Mouse (Mus musculus) layer of hippocampus, adult 11-12 months (tissue): ENCODE data around the gene Angptl4.
A peak's percentile ranks its signal among the peaks of the same experiment; 100 is the strongest.
"Not testable (repeated sequence)": the region's sequence is repeated elsewhere in the genome, so short reads cannot be mapped to it uniquely, and the experiment has no call there.

Experiments used
- DNase-seq: peaks from one replicate; pipeline ENCODE4 v3.0.0; 2022; ENCODE audit warnings: low spot score

Angptl4 gene

GRCm38 (mm10) chr17:33781124-33781977, at the start of gene Angptl4:
TSS of gene Angptl4 (minus strand) at chr17:33781830.
- peak; percentile 48 for DNase-seq

GRCm38 (mm10) chr17:33829561-33829960, 47.9 kb upstream of the Angptl4 start:
- no peak for DNase-seq

GRCm38 (mm10) chr17:33828892-33829291, 47.3 kb upstream of the Angptl4 start:
- no peak for DNase-seq

- DNase-seq: peak; percentile 73
Measured at GRCm38 (mm10) chr17:33826850-33827249, 45.2 kb upstream of the Angptl4 start.

GRCm38 (mm10) chr17:33825462-33825861, 43.8 kb upstream of the Angptl4 start:
- DNase-seq: no peak

- not testable (repeated sequence) for DNase-seq
Measured at GRCm38 (mm10) chr17:33824997-33825330, 43.3 kb upstream of the Angptl4 start.

- peak; percentile 98 for DNase-seq
Measured at GRCm38 (mm10) chr17:33824084-33824996, 42.7 kb upstream of the Angptl4 start, which contains the start of the genes Rps28 and Ndufa7. TSS of gene Rps28 (minus strand) at chr17:33824562. TSS of gene Ndufa7 (plus strand) at chr17:33824572.

GRCm38 (mm10) chr17:33823171-33823570, 41.5 kb upstream of the Angptl4 start:
- not testable (repeated sequence) for DNase-seq

- no peak for DNase-seq
Measured at GRCm38 (mm10) chr17:33822436-33822959, 40.9 kb upstream of the Angptl4 start.

GRCm38 (mm10) chr17:33817969-33818643, 36.5 kb upstream of the Angptl4 start:
- DNase-seq: no peak

GRCm38 (mm10) chr17:33817184-33817968, 35.7 kb upstream of the Angptl4 start:
- DNase-seq: peak; percentile 93

- no peak for DNase-seq
Measured at GRCm38 (mm10) chr17:33816612-33817011, 35.0 kb upstream of the Angptl4 start.

- DNase-seq: no peak
Measured at GRCm38 (mm10) chr17:33815399-33815798, 33.8 kb upstream of the Angptl4 start.

GRCm38 (mm10) chr17:33812990-33813389, 31.4 kb upstream of the Angptl4 start:
- DNase-seq: no peak

- DNase-seq: no peak
Measured at GRCm38 (mm10) chr17:33812475-33812874, 30.8 kb upstream of the Angptl4 start.

GRCm38 (mm10) chr17:33811142-33811516, 29.5 kb upstream of the Angptl4 start:
- no peak for DNase-seq

- peak; percentile 93 for DNase-seq
Measured at GRCm38 (mm10) chr17:33810334-33811141, 28.9 kb upstream of the Angptl4 start, which contains the start of gene Kank3. TSS of gene Kank3 (plus strand) at chr17:33810519.

GRCm38 (mm10) chr17:33808192-33808591, 26.6 kb upstream of the Angptl4 start:
- DNase-seq: no peak

GRCm38 (mm10) chr17:33807181-33807888, 25.7 kb upstream of the Angptl4 start:
- DNase-seq: no peak
